ENCODE assay signal across 29 mouse cellular contexts in genomic region chr13:17081618-17082017, GRCm38 (mm10).
DNase-seq lines count a peak whose midpoint lies in the region; ATAC-seq and TF ChIP-seq lines count a peak whose summit lies in the region.
"Had no signal": no experiment of that assay in that cellular context is flagged by ENCODE, and none has a peak within 500 bp of the region (broad histone marks: within the 10 kb centered on the region; RNA-seq: fewer than 3 reads in every experiment).

No protein-coding gene starts in this region.

- no peaks in the 10 kb centered on the region for H3K36me3 ChIP-seq in kidney, adult 2 months (ENCODE audit: control insufficient read depth, insufficient read depth, low read length)
- H3K36me3 ChIP-seq: embryonic facial prominence, embryonic 12.5 days; embryonic facial prominence, embryonic 15.5 days; G1E; heart, embryonic 10.5 days; heart, embryonic 13.5 days; hindbrain, embryonic 10.5 days had no signal

- no peak overlapping the region for H3K27ac ChIP-seq in kidney, adult 2 months (ENCODE audit: insufficient read depth, low read depth, low read length)
- H3K27ac ChIP-seq: embryonic facial prominence, embryonic 12.5 days; embryonic facial prominence, embryonic 15.5 days; heart, adult 2 months; heart, embryonic 10.5 days; heart, embryonic 13.5 days; hindbrain, embryonic 10.5 days; hindbrain, embryonic 14.5 days; hindbrain, postnatal 0 days had no signal

- H3K27me3 ChIP-seq in kidney, adult 2 months (replicated peaks; ENCODE audit: control insufficient read depth, insufficient read depth, low read length), result no peaks in the 10 kb centered on the region
- H3K27me3 ChIP-seq: CH12.LX; embryonic facial prominence, embryonic 12.5 days; embryonic facial prominence, embryonic 15.5 days; heart, embryonic 13.5 days; Patski had no signal

- H3K4me1 ChIP-seq in kidney, adult 2 months (ENCODE audit: control insufficient read depth, insufficient read depth, low read length), result no peaks in the 10 kb centered on the region
- H3K4me1 ChIP-seq: embryonic facial prominence, embryonic 15.5 days; heart, embryonic 10.5 days; hindbrain, embryonic 10.5 days had no signal

- intact Hi-C loops in heart, postnatal 25 days (cut with DNase I), result no loop called here

- WGBS in kidney, adult 2 months, result 89% methylated on average over 2 of the region's 2 CpGs

- no peak for TF ChIP-seq POLR2A in kidney, adult 2 months (IDR thresholded peaks at IDR 0.05; ENCODE audit: low read depth, low read length)

- peak; percentile 45 for DNase-seq in heart, adult 11 months
- DNase-seq in heart, postnatal 25 days (ENCODE audit: low spot score), result no peak
- DNase-seq in CD4-positive helper T cell, adult 2 months (ENCODE audit: low read depth, low spot score), result peak; percentile 5
- no peak for DNase-seq in kidney, adult 2 months
- no peak for DNase-seq in spleen, postnatal 4 days (ENCODE audit: low spot score in 2 of 2)
- DNase-seq: adrenal gland, postnatal 10 days; adrenal gland, postnatal 36 days; B cell, adult 2 months; cerebellum, adult 18-20 months; cerebellum, adult 9-10 months; cerebellum, postnatal 14 days; forebrain, postnatal 0 days; gastrocnemius, postnatal 25 days; heart, adult 2 months; heart, postnatal 14 days had no signal

- ATAC-seq in hematopoietic stem cell, adult 5-6 weeks (replicated peaks in 1 of 2; ENCODE audit: insufficient read depth in 1 of 2, low FRiP score in 2 of 2, low TSS enrichment in 1 of 2, low read depth in 1 of 2, poor library complexity in 2 of 2, severe bottlenecking in 2 of 2), result peak; percentile 61 to 74
- ATAC-seq: forebrain, embryonic 14.5 days; forebrain, postnatal 0 days; hindbrain, postnatal 0 days; inflammation-experienced regulatory T-cells, adult 6 months; intestine, embryonic 16.5 days; Patski had no signal

- no peak overlapping the region for H3K4me3 ChIP-seq in kidney, adult 2 months (ENCODE audit: insufficient read depth, low read depth, low read length)
- H3K4me3 ChIP-seq: embryonic facial prominence, embryonic 12.5 days; embryonic facial prominence, embryonic 15.5 days; heart, adult 2 months; heart, embryonic 10.5 days; heart, embryonic 13.5 days; hindbrain, embryonic 10.5 days had no signal

- TF ChIP-seq CTCF in kidney, adult 2 months (conservative IDR thresholded peaks at IDR 0.05; ENCODE audit: insufficient read depth, insufficient read length, low read depth, low read length), result no peak

Comparison
In these comparisons a context has a peak if more than half of its experiments do, and no peak if none do; other contexts are left out.
1. DNase-seq: peak in heart, adult 11 months (single experiment) and CD4-positive helper T cell, adult 2 months (single experiment); none in heart, postnatal 25 days (single experiment), kidney, adult 2 months (single experiment) and spleen, postnatal 4 days (0 of 2).